8 mouse cellular contexts compared by ENCODE assay signal in the genomic region with DNA sequence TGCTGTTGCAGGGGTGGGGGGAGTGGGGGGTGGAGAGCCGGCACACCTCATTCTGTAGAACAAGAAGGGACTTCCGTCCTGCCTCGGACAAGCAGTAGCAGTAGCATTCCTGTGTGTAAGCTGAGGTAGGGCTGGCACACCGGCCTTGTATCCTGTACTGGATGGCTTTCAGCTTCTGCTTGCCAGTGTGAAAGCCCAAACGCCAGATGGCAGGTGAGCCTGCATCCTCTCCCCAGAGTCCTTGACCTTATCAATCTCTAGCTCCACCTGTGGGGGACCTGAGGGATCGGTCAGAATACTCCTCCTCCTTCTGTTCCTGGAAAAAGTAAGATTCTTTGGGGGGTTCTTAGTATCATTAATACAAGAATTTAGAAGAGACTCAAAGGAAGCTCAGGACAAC. TPM values are rescaled to one million over a fixed set of nuclear protein-coding genes. Genes with fewer than 3 reads are reported as not detected.
DNase-seq lines count a peak whose midpoint lies in the region; ATAC-seq and TF ChIP-seq lines count a peak whose summit lies in the region.

No protein-coding gene starts in this region.

- H3K36me3 ChIP-seq in forebrain, embryonic 14.5 days (ENCODE audit: control insufficient read depth, insufficient read depth, low read length), result peaks cover 4% of the 10 kb centered on the region; the same call in 1 of the 2 replicates
- no peaks in the 10 kb centered on the region for H3K36me3 ChIP-seq in midbrain, postnatal 0 days (ENCODE audit: insufficient read depth, low read length)

- no peak overlapping the region for H3K9ac ChIP-seq in forebrain, embryonic 14.5 days (ENCODE audit: low read length)
- H3K9ac ChIP-seq in midbrain, postnatal 0 days (replicated peaks; ENCODE audit: low read length, poor library complexity, severe bottlenecking), result peak overlapping the region; percentile 74

- peak; percentile 37; the same call in 1 of the 2 replicates for TF ChIP-seq CTCF in midbrain, postnatal 0 days (IDR thresholded peaks at IDR 0.05)

- peaks cover 7% of the 10 kb centered on the region for H3K4me1 ChIP-seq in forebrain, embryonic 14.5 days (ENCODE audit: control insufficient read depth, insufficient read depth, low read length)
- peaks cover 11% of the 10 kb centered on the region for H3K4me1 ChIP-seq in midbrain, postnatal 0 days (ENCODE audit: insufficient read depth, low read length)

- H3K9me3 ChIP-seq in forebrain, embryonic 14.5 days (replicated peaks; ENCODE audit: control insufficient read depth, low read length), result no peaks in the 10 kb centered on the region
- H3K9me3 ChIP-seq in midbrain, postnatal 0 days (ENCODE audit: low read length), result no peaks in the 10 kb centered on the region

- WGBS in forebrain, embryonic 14.5 days, result 78% methylated on average over 6 of the region's 6 CpGs
- WGBS in midbrain, postnatal 0 days, result 77% methylated on average over 6 of the region's 6 CpGs

- ATAC-seq in forebrain, embryonic 14.5 days, result no peak
- no peak for ATAC-seq in midbrain, postnatal 0 days (ENCODE audit: low FRiP score)
- no peak for ATAC-seq in megakaryocyte-erythroid progenitor cell, adult 5-6 weeks (replicated peaks; ENCODE audit: low FRiP score, low TSS enrichment, poor library complexity, severe bottlenecking)

- H3K27ac ChIP-seq in forebrain, embryonic 14.5 days (ENCODE audit: low read depth, low read length), result no peak overlapping the region
- H3K27ac ChIP-seq in midbrain, postnatal 0 days (ENCODE audit: low read depth, low read length), result no peak overlapping the region

- no peak overlapping the region for H3K4me3 ChIP-seq in forebrain, embryonic 14.5 days (ENCODE audit: low read depth, low read length)
- H3K4me3 ChIP-seq in midbrain, postnatal 0 days (ENCODE audit: low read depth, low read length), result peak overlapping the region; percentile 86

- DNase-seq in gastrocnemius, postnatal 25 days, result peak; percentile 15
- DNase-seq in gastrocnemius, postnatal 10 days, result no peak
- DNase-seq in MN1 (ENCODE audit: low spot score), result peak; percentile 59
- no peak for DNase-seq in forebrain, embryonic 14.5 days (ENCODE audit: low spot score)
- peak; percentile 38 to 69 for DNase-seq in kidney, postnatal 25 days
- no peak for DNase-seq in midbrain, postnatal 0 days (ENCODE audit: low spot score)
- DNase-seq in adrenal gland, postnatal 10 days, result no peak

- H3K27me3 ChIP-seq in forebrain, embryonic 14.5 days (replicated peaks; ENCODE audit: control insufficient read depth, insufficient read depth, low read length), result no peaks in the 10 kb centered on the region
- H3K27me3 ChIP-seq in midbrain, postnatal 0 days (ENCODE audit: insufficient read depth, low read length), result no peaks in the 10 kb centered on the region

- H3K4me2 ChIP-seq in forebrain, embryonic 14.5 days (ENCODE audit: low read length), result peak overlapping the region; percentile 94
- H3K4me2 ChIP-seq in midbrain, postnatal 0 days (ENCODE audit: low read depth, low read length, poor library complexity, severe bottlenecking), result peak overlapping the region; percentile 79

RNA-seq across cellular contexts. Expression of a gene that starts 1.3 kb away (rescaled TPM):
- total RNA-seq in gastrocnemius, postnatal 25 days (2021), result 10 to 100 TPM; 13.1 to 16.9 TPM
- total RNA-seq in gastrocnemius, postnatal 10 days (2021), result 10 to 100 TPM; 19.6 to 21.3 TPM
- 52.3 and 56.2 TPM in 2 replicates for polyA plus RNA-seq in forebrain, embryonic 14.5 days (2014; fragmentation: Nextera tagmentation; extraction: Ambion mirVana)
- total RNA-seq in midbrain, postnatal 0 days (2014; rRNA removed), result 43.6 and 46.8 TPM in 2 replicates
- polyA plus RNA-seq in midbrain, postnatal 0 days (2015; fragmentation: Nextera tagmentation; extraction: Ambion mirVana), result 36.9 and 39.6 TPM in 2 replicates
- total RNA-seq in adrenal gland, postnatal 10 days (2021), result 10 to 100 TPM; 28.3 to 30.5 TPM
- total RNA-seq in megakaryocyte-erythroid progenitor cell, adult 5-6 weeks (2014; fragmentation: Nextera tagmentation), result 7.1 and 8.4 TPM in 2 replicates
- total RNA-seq in megakaryocyte-erythroid progenitor cell, adult 5-6 weeks (2017), result 3.0 and 4.6 TPM in 2 replicates

RNA-seq across cellular contexts. Expression of a gene that starts 34.6 kb away (rescaled TPM):
- total RNA-seq in gastrocnemius, postnatal 25 days (2021), result not detected
- under 1 TPM in 1 of 2 experiments, not detected in 1; 0.09 TPM for total RNA-seq in gastrocnemius, postnatal 10 days (2021)
- 0.44 and 0.59 TPM in 2 replicates for polyA plus RNA-seq in forebrain, embryonic 14.5 days (2014; fragmentation: Nextera tagmentation; extraction: Ambion mirVana)
- 27.4 and 33.1 TPM in 2 replicates for total RNA-seq in midbrain, postnatal 0 days (2014; rRNA removed)
- 15.4 and 20.1 TPM in 2 replicates for polyA plus RNA-seq in midbrain, postnatal 0 days (2015; fragmentation: Nextera tagmentation; extraction: Ambion mirVana)
- under 1 TPM in 1 of 2 experiments, not detected in 1; 0.21 TPM for total RNA-seq in adrenal gland, postnatal 10 days (2021)
- 0.12 TPM in 1 of 2 replicates, not detected in the other for total RNA-seq in megakaryocyte-erythroid progenitor cell, adult 5-6 weeks (2014; fragmentation: Nextera tagmentation)
- 0.28 TPM in 1 of 2 replicates, not detected in the other for total RNA-seq in megakaryocyte-erythroid progenitor cell, adult 5-6 weeks (2017)

RNA-seq across cellular contexts. Expression of a gene that starts 44.5 kb away (rescaled TPM):
- 10 to 100 TPM; 11.4 to 11.8 TPM for total RNA-seq in gastrocnemius, postnatal 25 days (2021)
- total RNA-seq in gastrocnemius, postnatal 10 days (2021), result 10 to 100 TPM; 18.0 to 20.6 TPM
- polyA plus RNA-seq in forebrain, embryonic 14.5 days (2014; fragmentation: Nextera tagmentation; extraction: Ambion mirVana), result 88.4 and 102 TPM in 2 replicates
- 250 and 290 TPM in 2 replicates for total RNA-seq in midbrain, postnatal 0 days (2014; rRNA removed)
- 134 and 149 TPM in 2 replicates for polyA plus RNA-seq in midbrain, postnatal 0 days (2015; fragmentation: Nextera tagmentation; extraction: Ambion mirVana)
- 10 to 100 TPM; 23.8 to 33.2 TPM for total RNA-seq in adrenal gland, postnatal 10 days (2021)
- 23.6 and 24.4 TPM in 2 replicates for total RNA-seq in megakaryocyte-erythroid progenitor cell, adult 5-6 weeks (2014; fragmentation: Nextera tagmentation)
- 15.8 and 24.5 TPM in 2 replicates for total RNA-seq in megakaryocyte-erythroid progenitor cell, adult 5-6 weeks (2017)

RNA-seq across cellular contexts. Expression of a gene that starts 51.2 kb away (rescaled TPM):
- 1 to 10 TPM; 5.6 TPM for total RNA-seq in gastrocnemius, postnatal 25 days (2021)
- 1 to 10 TPM; 1.8 to 2.2 TPM for total RNA-seq in gastrocnemius, postnatal 10 days (2021)
- polyA plus RNA-seq in forebrain, embryonic 14.5 days (2014; fragmentation: Nextera tagmentation; extraction: Ambion mirVana), result 1.4 and 2.1 TPM in 2 replicates
- total RNA-seq in midbrain, postnatal 0 days (2014; rRNA removed), result 10.5 and 10.6 TPM in 2 replicates
- 17.3 and 19.3 TPM in 2 replicates for polyA plus RNA-seq in midbrain, postnatal 0 days (2015; fragmentation: Nextera tagmentation; extraction: Ambion mirVana)
- total RNA-seq in adrenal gland, postnatal 10 days (2021), result 1 to 10 TPM in 1 of 2 experiments, under 1 TPM in 1; 0.66 to 1.5 TPM
- total RNA-seq in megakaryocyte-erythroid progenitor cell, adult 5-6 weeks (2014; fragmentation: Nextera tagmentation), result 0.37 TPM in 1 of 2 replicates, not detected in the other
- total RNA-seq in megakaryocyte-erythroid progenitor cell, adult 5-6 weeks (2017), result not detected in 2 replicates

Comparison
In these comparisons a context has a peak if more than half of its experiments do, and no peak if none do; other contexts are left out.
1. DNase-seq: peak in gastrocnemius, postnatal 25 days (single experiment), MN1 (single experiment) and kidney, postnatal 25 days (2 of 2); none in gastrocnemius, postnatal 10 days (single experiment), forebrain, embryonic 14.5 days (single experiment), midbrain, postnatal 0 days (single experiment) and adrenal gland, postnatal 10 days (single experiment).
2. RNA of a gene that starts 34.6 kb away (total RNA-seq): 27.4 to 33.1 TPM in midbrain, postnatal 0 days; 0.12 to 0.28 TPM in megakaryocyte-erythroid progenitor cell, adult 5-6 weeks, 0.21 TPM in adrenal gland, postnatal 10 days, 0.09 TPM in gastrocnemius, postnatal 10 days and not detected in gastrocnemius, postnatal 25 days; every median in the first group is over 10 times any median in the second.